ENCODE assay signal across 19 mouse cellular contexts in genomic region chr13:99062936-99063335, GRCm38 (mm10).
DNase-seq lines count a peak whose midpoint lies in the region; TF ChIP-seq lines count a peak whose summit lies in the region.
"Had no signal": no experiment of that assay in that cellular context is flagged by ENCODE, and none has a peak within 500 bp of the region (broad histone marks: within the 10 kb centered on the region; RNA-seq: fewer than 3 reads in every experiment).

No protein-coding gene starts in this region.

- H3K4me3 ChIP-seq in bone marrow macrophage, adult 2 months (ENCODE audit: insufficient read depth, low read length), result no peak overlapping the region
- H3K4me3 ChIP-seq in olfactory bulb, adult 2 months (ENCODE audit: insufficient read depth, low read depth, low read length), result no peak overlapping the region
- H3K4me3 ChIP-seq: erythroblast, embryonic 14.5 days; heart, adult 2 months; limb, embryonic 15.5 days; lung, embryonic 15.5 days; midbrain, embryonic 10.5 days had no signal

- peaks cover 18% of the 10 kb centered on the region for H3K4me1 ChIP-seq in bone marrow macrophage, adult 2 months (ENCODE audit: control insufficient read depth, insufficient read depth, low read length)
- peaks cover 15% of the 10 kb centered on the region for H3K4me1 ChIP-seq in olfactory bulb, adult 2 months (ENCODE audit: control insufficient read depth, insufficient read depth, low read length)
- H3K4me1 ChIP-seq: lung, embryonic 15.5 days; midbrain, embryonic 10.5 days had no signal

- no peak for TF ChIP-seq CTCF in bone marrow macrophage, adult 2 months (IDR thresholded peaks at IDR 0.05; ENCODE audit: low read depth, low read length)
- no peak for TF ChIP-seq CTCF in olfactory bulb, adult 2 months (IDR thresholded peaks at IDR 0.05; ENCODE audit: insufficient read depth, low read depth, low read length)

- WGBS in olfactory bulb, adult 2 months, result 32% methylated on average over 3 of the region's 3 CpGs

- H3K27ac ChIP-seq in bone marrow macrophage, adult 2 months (ENCODE audit: insufficient read depth, low read depth, low read length), result peak overlapping the region; percentile 47
- H3K27ac ChIP-seq in olfactory bulb, adult 2 months (ENCODE audit: insufficient read depth, low read depth, low read length), result peak overlapping the region; percentile 86
- H3K27ac ChIP-seq: heart, adult 2 months; hindbrain, postnatal 0 days; lung, embryonic 15.5 days; midbrain, embryonic 10.5 days had no signal

- DNase-seq in heart, adult 11 months, result peak; percentile 35
- no peak for DNase-seq in heart, adult 8-10 months (ENCODE audit: low spot score)
- peak; percentile 44 for DNase-seq in lung, postnatal 36 days
- no peak for DNase-seq in lung, postnatal 25 days (ENCODE audit: low spot score)
- no peak for DNase-seq in right cerebral cortex, postnatal 10 days (ENCODE audit: low spot score in 2 of 2)
- DNase-seq: adrenal gland, postnatal 14 days; cerebellum, adult 18-20 months; heart, adult 2 months; heart, postnatal 14 days; kidney, postnatal 14 days; layer of hippocampus, postnatal 36 days; right cerebral cortex, postnatal 14 days had no signal

- TF ChIP-seq POLR2A in bone marrow macrophage, adult 2 months (IDR thresholded peaks at IDR 0.05; ENCODE audit: borderline replicate concordance, low read depth, low read length), result no peak
- no peak for TF ChIP-seq POLR2A in olfactory bulb, adult 2 months (IDR thresholded peaks at IDR 0.05; ENCODE audit: insufficient read depth, low read depth, low read length)

Comparison
In these comparisons a context has a peak if more than half of its experiments do, and no peak if none do; other contexts are left out.
1. DNase-seq: peak in heart, adult 11 months (single experiment) and lung, postnatal 36 days (single experiment); none in heart, adult 8-10 months (single experiment), lung, postnatal 25 days (single experiment) and right cerebral cortex, postnatal 10 days (0 of 2).